Mouse (Mus musculus) granulocyte monocyte progenitor cell, adult 5-6 weeks (primary cell): ENCODE data around the gene Mtf1. TPM values are rescaled to one million over a fixed set of nuclear protein-coding genes. Genes with fewer than 3 reads are reported as not detected.

Experiments used
- ATAC-seq: replicated peaks from 2 replicates; pipeline ENCODE4 v1.8.0; 2016; ENCODE audit warnings: mild to moderate bottlenecking, moderate TSS enrichment, inconsistent platforms; ENCODE audit not compliant: poor library complexity, severe bottlenecking
- total RNA-seq, 2 experiments: library from RNA; stranded (forward) in 1 of 2; stranded (reverse) in 1 of 2; fragments of 200-712, 200-1000 nt in 1 of 2; fragments of >200 nt in 1 of 2; fragmentation: Nextera tagmentation in 1 of 2; gene quantifications; 2 replicates each; pipeline ENCODE4 v1.2.3; 2014 to 2017

Mtf1 gene
- total RNA-seq, 2 experiments from 2014 or later: 11.3 to 37.9 TPM

GRCm38 (mm10) chr4:124850261-124850913, 48.5 kb downstream of the Mtf1 start, which contains the start of gene Yrdc:
Yrdc (plus strand) TSS chr4:124850679.
- peak; percentile 79 for ATAC-seq

- peak; percentile 67 for ATAC-seq
Measured at GRCm38 (mm10) chr4:124850933-124851658, 49.2 kb downstream of the Mtf1 start, which contains the start of gene 1110065P20Rik. 1110065P20Rik (minus strand) TSS chr4:124851196.

- ATAC-seq: no peak
Measured at GRCm38 (mm10) chr4:124856294-124856693, 54.4 kb downstream of the Mtf1 start.

GRCm38 (mm10) chr4:124858370-124858769, 56.5 kb downstream of the Mtf1 start:
- ATAC-seq: no peak

GRCm38 (mm10) chr4:124860446-124860845, 58.5 kb downstream of the Mtf1 start:
- ATAC-seq: peak; percentile 73

GRCm38 (mm10) chr4:124861283-124862188, 59.6 kb downstream of the Mtf1 start, which contains the start of gene Maneal:
Maneal (minus strand) TSS chr4:124862171.
- ATAC-seq: 0 out of 2 replicates have a peak, but pooled peaks have one; percentile 16

GRCm38 (mm10) chr4:124872719-124873118, 70.8 kb downstream of the Mtf1 start:
- ATAC-seq: no peak

- ATAC-seq: no peak
Measured at GRCm38 (mm10) chr4:124880599-124880998, 78.7 kb downstream of the Mtf1 start, which contains the start of gene Epha10. Epha10 (plus strand) TSS chr4:124880899.

- no peak; the same call in none of the 2 replicates for ATAC-seq
Measured at GRCm38 (mm10) chr4:124881341-124881908, 79.5 kb downstream of the Mtf1 start.

GRCm38 (mm10) chr4:124882151-124882729, 80.3 kb downstream of the Mtf1 start:
- ATAC-seq: peak; percentile 73

- no peak for ATAC-seq
Measured at GRCm38 (mm10) chr4:124888702-124889101, 86.8 kb downstream of the Mtf1 start.

GRCm38 (mm10) chr4:124889935-124890334, 88.0 kb downstream of the Mtf1 start:
- no peak for ATAC-seq

- no peak for ATAC-seq
Measured at GRCm38 (mm10) chr4:124890831-124891230, 88.9 kb downstream of the Mtf1 start.

- ATAC-seq: no peak
Measured at GRCm38 (mm10) chr4:124893769-124894168, 91.9 kb downstream of the Mtf1 start.

- ATAC-seq: 0 out of 2 replicates have a peak, but pooled peaks have one; percentile 14
Measured at GRCm38 (mm10) chr4:124894508-124895428, 92.9 kb downstream of the Mtf1 start.

- no peak for ATAC-seq
Measured at GRCm38 (mm10) chr4:124898428-124898827, 96.5 kb downstream of the Mtf1 start.
